9 mouse cellular contexts compared by ENCODE assay signal in the genomic region with DNA sequence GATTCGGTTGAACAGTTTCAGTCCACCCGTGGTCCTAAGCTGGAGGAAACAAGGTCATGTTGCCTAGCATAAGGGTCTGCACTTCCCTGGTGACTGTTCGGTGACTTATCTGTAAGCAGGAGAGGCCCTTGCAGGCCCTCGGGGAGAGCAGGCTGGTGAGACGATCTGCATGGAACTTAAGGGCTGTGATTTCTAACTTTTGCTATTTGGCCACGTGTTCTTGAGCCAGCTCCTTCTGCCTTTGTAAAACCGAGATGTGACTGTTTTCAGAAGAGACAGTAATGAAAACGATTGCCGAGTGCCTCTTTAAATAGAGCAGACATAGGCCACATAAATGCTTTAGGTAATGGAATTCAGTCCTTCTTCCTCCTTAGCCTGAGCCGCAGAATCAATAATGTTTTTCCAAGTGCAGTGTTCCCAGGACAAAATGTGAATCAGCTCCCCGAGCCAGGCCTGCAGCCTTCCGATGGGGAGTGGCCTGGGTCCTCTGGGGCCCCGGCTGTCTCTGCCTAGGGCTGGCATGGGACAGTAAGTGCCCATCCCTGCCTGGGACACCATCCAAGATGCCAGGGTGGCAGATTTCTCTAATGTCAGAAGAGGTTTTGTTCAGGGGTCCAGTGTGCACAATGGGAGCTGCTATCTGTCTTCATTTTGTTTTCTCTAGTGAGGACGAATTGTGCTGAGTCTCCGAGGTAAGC. TPM values are rescaled to one million over a fixed set of nuclear protein-coding genes. Genes with fewer than 3 reads are reported as not detected.
A peak's percentile ranks its signal among the peaks of the same experiment; 100 is the strongest.
DNase-seq lines count a peak whose midpoint lies in the region; ATAC-seq and TF ChIP-seq lines count a peak whose summit lies in the region.
"Had no signal": no experiment of that assay in that cellular context is flagged by ENCODE, and none has a peak within 500 bp of the region (broad histone marks: within the 10 kb centered on the region; RNA-seq: fewer than 3 reads in every experiment).

No protein-coding gene starts in this region.

- H3K36me3 ChIP-seq in forebrain, embryonic 10.5 days (replicated peaks), result no peaks in the 10 kb centered on the region
- H3K36me3 ChIP-seq in forebrain, embryonic 15.5 days, result no peaks in the 10 kb centered on the region
- H3K36me3 ChIP-seq in lung, embryonic 15.5 days, result no peaks in the 10 kb centered on the region
- H3K36me3 ChIP-seq in intestine, postnatal 0 days (ENCODE audit: control insufficient read depth, insufficient read depth), result no peaks in the 10 kb centered on the region
- no peaks in the 10 kb centered on the region for H3K36me3 ChIP-seq in stomach, embryonic 16.5 days (ENCODE audit: control insufficient read depth, insufficient read depth, low read length)

- no peak for ATAC-seq in forebrain, embryonic 15.5 days (replicated peaks)
- ATAC-seq in lung, embryonic 15.5 days (ENCODE audit: borderline replicate concordance, extremely low read depth, low FRiP score, low TSS enrichment), result no peak
- ATAC-seq in intestine, postnatal 0 days, result no peak
- no peak for ATAC-seq in stomach, embryonic 16.5 days (ENCODE audit: insufficient read depth, low FRiP score)
- ATAC-seq in CD4-positive, CD25-positive, alpha-beta regulatory T cell, adult 4 months, result no peak
- no peak for ATAC-seq in monocyte, adult 5-6 weeks (replicated peaks; ENCODE audit: insufficient number of reproducible peaks, low FRiP score, low TSS enrichment, poor library complexity, severe bottlenecking)

- H3K27ac ChIP-seq in forebrain, embryonic 10.5 days, result peak overlapping the region; percentile 67
- H3K27ac ChIP-seq in forebrain, embryonic 15.5 days (replicated peaks), result no peak overlapping the region
- H3K27ac ChIP-seq in lung, embryonic 15.5 days, result peak overlapping the region; percentile 54
- H3K27ac ChIP-seq in intestine, postnatal 0 days (ENCODE audit: low read depth, low read length), result 0 out of 2 replicates have a peak overlapping the region, but pooled peaks have one; percentile 7
- peak overlapping the region; percentile 94 for H3K27ac ChIP-seq in stomach, embryonic 16.5 days (ENCODE audit: low read length)

- no peaks in the 10 kb centered on the region for H3K27me3 ChIP-seq in forebrain, embryonic 10.5 days (ENCODE audit: poor library complexity, severe bottlenecking)
- H3K27me3 ChIP-seq in forebrain, embryonic 15.5 days, result no peaks in the 10 kb centered on the region
- no peaks in the 10 kb centered on the region for H3K27me3 ChIP-seq in lung, embryonic 15.5 days
- H3K27me3 ChIP-seq in intestine, postnatal 0 days (replicated peaks; ENCODE audit: control insufficient read depth, insufficient read depth, low read length), result no peaks in the 10 kb centered on the region
- H3K27me3 ChIP-seq in stomach, embryonic 16.5 days (ENCODE audit: control insufficient read depth, insufficient read depth, low read length), result no peaks in the 10 kb centered on the region

- H3K9me3 ChIP-seq in forebrain, embryonic 10.5 days, result no peaks in the 10 kb centered on the region
- H3K9me3 ChIP-seq in forebrain, embryonic 15.5 days, result no peaks in the 10 kb centered on the region
- H3K9me3 ChIP-seq in lung, embryonic 15.5 days, result no peaks in the 10 kb centered on the region
- H3K9me3 ChIP-seq in intestine, postnatal 0 days (ENCODE audit: control insufficient read depth), result no peaks in the 10 kb centered on the region
- no peaks in the 10 kb centered on the region for H3K9me3 ChIP-seq in stomach, embryonic 16.5 days (replicated peaks; ENCODE audit: control insufficient read depth, low read length)

- 55% methylated on average over 15 of the region's 15 CpGs for WGBS in forebrain, embryonic 10.5 days
- WGBS in forebrain, embryonic 15.5 days, result 36% methylated on average over 15 of the region's 15 CpGs
- 39% methylated on average over 15 of the region's 15 CpGs for WGBS in lung, embryonic 15.5 days
- 24% methylated on average over 15 of the region's 15 CpGs for whole genome bisulfite sequencing in intestine, postnatal 0 days
- WGBS in stomach, embryonic 16.5 days, result 29% methylated on average over 15 of the region's 15 CpGs

- no peak for DNase-seq in forebrain, embryonic 10.5 days (ENCODE audit: extremely low spot score, low spot score)
- DNase-seq in lung, adult 18-20 months, result no peak
- DNase-seq: embryo, embryonic 11 days had no signal

- no peak overlapping the region for H3K4me2 ChIP-seq in forebrain, embryonic 15.5 days (replicated peaks)
- H3K4me2 ChIP-seq in lung, embryonic 15.5 days, result no peak overlapping the region
- H3K4me2 ChIP-seq in intestine, postnatal 0 days (replicated peaks; ENCODE audit: low read depth), result 0 out of 2 replicates have a peak overlapping the region, but pooled peaks have one; percentile 10
- H3K4me2 ChIP-seq in stomach, embryonic 16.5 days (ENCODE audit: low read depth, low read length), result peak overlapping the region; percentile 8; the same call in 1 of the 2 replicates

- no peak for TF ChIP-seq CTCF in intestine, postnatal 0 days (IDR thresholded peaks at IDR 0.05; ENCODE audit: low read depth)

- no peak overlapping the region for H3K9ac ChIP-seq in forebrain, embryonic 15.5 days (replicated peaks)
- H3K9ac ChIP-seq in lung, embryonic 15.5 days, result no peak overlapping the region
- no peak overlapping the region for H3K9ac ChIP-seq in intestine, postnatal 0 days (ENCODE audit: low read depth, low read length)
- H3K9ac ChIP-seq in stomach, embryonic 16.5 days (ENCODE audit: low read length), result peak overlapping the region; percentile 53

- no peak overlapping the region for H3K4me3 ChIP-seq in forebrain, embryonic 10.5 days
- no peak overlapping the region for H3K4me3 ChIP-seq in forebrain, embryonic 15.5 days
- no peak overlapping the region for H3K4me3 ChIP-seq in lung, embryonic 15.5 days
- no peak overlapping the region for H3K4me3 ChIP-seq in intestine, postnatal 0 days (ENCODE audit: low read depth, low read length)
- H3K4me3 ChIP-seq in stomach, embryonic 16.5 days (replicated peaks; ENCODE audit: low read length), result no peak overlapping the region

- peaks cover 55% of the 10 kb centered on the region for H3K4me1 ChIP-seq in forebrain, embryonic 10.5 days
- peaks cover 38% of the 10 kb centered on the region for H3K4me1 ChIP-seq in forebrain, embryonic 15.5 days
- peaks cover 60% of the 10 kb centered on the region for H3K4me1 ChIP-seq in lung, embryonic 15.5 days
- H3K4me1 ChIP-seq in intestine, postnatal 0 days (replicated peaks; ENCODE audit: control insufficient read depth, insufficient read depth, low read length), result 0 out of 2 replicates have a peak, but pooled peaks cover 19% of the 10 kb centered on the region
- peaks cover 58% of the 10 kb centered on the region for H3K4me1 ChIP-seq in stomach, embryonic 16.5 days (ENCODE audit: control insufficient read depth, insufficient read depth, low read length)

RNA-seq across cellular contexts. Expression of a gene that starts 34.8 kb away (rescaled TPM):
- polyA plus RNA-seq in forebrain, embryonic 10.5 days (2016; fragmentation: Nextera tagmentation; extraction: Ambion mirVana), result 157 and 159 TPM in 2 replicates
- 127 and 133 TPM in 2 replicates for polyA plus RNA-seq in forebrain, embryonic 15.5 days (2015; fragmentation: Nextera tagmentation; extraction: Ambion mirVana)
- polyA plus RNA-seq in lung, embryonic 15.5 days (2015; fragmentation: Nextera tagmentation; extraction: Ambion mirVana), result 132 and 143 TPM in 2 replicates
- 208 and 218 TPM in 2 replicates for polyA plus RNA-seq in intestine, postnatal 0 days (2015; fragmentation: Nextera tagmentation; extraction: Ambion mirVana)
- 140 and 160 TPM in 2 replicates for polyA plus RNA-seq in stomach, embryonic 16.5 days (2015; fragmentation: Nextera tagmentation; extraction: Ambion mirVana)
- polyA plus RNA-seq in CD4-positive, CD25-positive, alpha-beta regulatory T cell, adult 4 months (2017; shearing (Covaris generic)), result 100 to 1,000 TPM; 114 to 148 TPM
- 122 to 171 TPM (median 147 TPM) in 3 replicates for total RNA-seq in monocyte, adult 5-6 weeks (2017)

Comparison
In these comparisons a context has a peak if more than half of its experiments do, and no peak if none do; other contexts are left out.
1. H3K4me2 ChIP-seq: peak in intestine, postnatal 0 days (single experiment) and stomach, embryonic 16.5 days (single experiment); none in forebrain, embryonic 15.5 days (single experiment) and lung, embryonic 15.5 days (single experiment).